9 mouse cellular contexts compared by ENCODE assay signal in genomic region chr13:35848694-35849093, GRCm38 (mm10). TPM values are rescaled to one million over a fixed set of nuclear protein-coding genes. Genes with fewer than 3 reads are reported as not detected.
DNase-seq lines count a peak whose midpoint lies in the region; ATAC-seq and TF ChIP-seq lines count a peak whose summit lies in the region.
"Had no signal": no experiment of that assay in that cellular context is flagged by ENCODE, and none has a peak within 500 bp of the region (broad histone marks: within the 10 kb centered on the region; RNA-seq: fewer than 3 reads in every experiment).

No protein-coding gene starts in this region.

- no peak overlapping the region for H3K4me3 ChIP-seq in liver, postnatal 0 days (ENCODE audit: low read depth, low read length)
- H3K4me3 ChIP-seq: intestine, embryonic 15.5 days had no signal

- intact Hi-C loops in gastrocnemius, postnatal 14 days (cut with DNase I; ENCODE audit: low total_unique reads), result no loop called here

- TF ChIP-seq EP300 in liver, postnatal 0 days (IDR thresholded peaks at IDR 0.05; ENCODE audit: low read depth), result no peak

- ATAC-seq in liver, postnatal 0 days, result no peak
- ATAC-seq: intestine, embryonic 15.5 days had no signal

- no peak overlapping the region for H3K9ac ChIP-seq in liver, postnatal 0 days (replicated peaks)
- H3K9ac ChIP-seq: intestine, embryonic 15.5 days had no signal

- 82% methylated on average over 3 of the region's 3 CpGs for WGBS in liver, postnatal 0 days (ENCODE audit: insufficient replicate concordance)

- no peak for TF ChIP-seq CTCF in liver, postnatal 0 days (IDR thresholded peaks at IDR 0.05; ENCODE audit: low read depth)

- H3K4me2 ChIP-seq in liver, postnatal 0 days (ENCODE audit: low read depth, low read length), result no peak overlapping the region
- H3K4me2 ChIP-seq: intestine, embryonic 15.5 days had no signal

- no peaks in the 10 kb centered on the region for H3K9me3 ChIP-seq in liver, postnatal 0 days (ENCODE audit: low read length)
- H3K9me3 ChIP-seq: intestine, embryonic 15.5 days had no signal

- no peaks in the 10 kb centered on the region for H3K27me3 ChIP-seq in liver, postnatal 0 days (ENCODE audit: insufficient read depth, low read length)
- H3K27me3 ChIP-seq: intestine, embryonic 15.5 days had no signal

- no peak overlapping the region for H3K27ac ChIP-seq in liver, postnatal 0 days (ENCODE audit: low read depth)
- H3K27ac ChIP-seq: intestine, embryonic 15.5 days had no signal

- H3K4me1 ChIP-seq in liver, postnatal 0 days (ENCODE audit: insufficient read depth), result peaks cover 3% of the 10 kb centered on the region; the same call in 1 of the 2 replicates

- DNase-seq in gastrocnemius, postnatal 14 days, result peak; percentile 40
- DNase-seq in gastrocnemius, postnatal 10 days, result no peak
- DNase-seq in cerebellum, adult 9-10 months, result peak; percentile 47
- peak; percentile 27 to 28 for DNase-seq in kidney, adult 8-10 months
- peak; percentile 47 for DNase-seq in lung, postnatal 36 days
- no peak for DNase-seq in liver, postnatal 0 days
- no peak for DNase-seq in layer of hippocampus, postnatal 25 days (ENCODE audit: extremely low spot score in 1 of 2, low spot score in 1 of 2)
- DNase-seq in right cerebral cortex, postnatal 25 days, result no peak

- no peaks in the 10 kb centered on the region for H3K36me3 ChIP-seq in liver, postnatal 0 days (replicated peaks; ENCODE audit: insufficient read depth, low read length)
- H3K36me3 ChIP-seq: intestine, embryonic 15.5 days had no signal

RNA-seq across cellular contexts. Expression of gene Rpp40, which starts 57.5 kb away (rescaled TPM):
- 10 to 100 TPM; 12.4 to 15.8 TPM for total RNA-seq in gastrocnemius, postnatal 14 days (2021)
- 10 to 100 TPM; 10.8 to 13.5 TPM for total RNA-seq in gastrocnemius, postnatal 10 days (2021)
- polyA plus RNA-seq in liver, postnatal 0 days (2015; fragmentation: Nextera tagmentation; extraction: Ambion mirVana), result 7.8 and 11.3 TPM in 2 replicates
- total RNA-seq in layer of hippocampus, postnatal 25 days (2021), result 1 to 10 TPM; 6.7 to 7.5 TPM

Comparison
In these comparisons a context has a peak if more than half of its experiments do, and no peak if none do; other contexts are left out.
1. DNase-seq: peak in gastrocnemius, postnatal 14 days (single experiment), cerebellum, adult 9-10 months (single experiment), kidney, adult 8-10 months (2 of 2) and lung, postnatal 36 days (single experiment); none in gastrocnemius, postnatal 10 days (single experiment), liver, postnatal 0 days (single experiment), layer of hippocampus, postnatal 25 days (0 of 2) and right cerebral cortex, postnatal 25 days (single experiment).